Mouse (Mus musculus): ENCODE results near the gene Map7d1.

Map7d1 gene

DNA sequence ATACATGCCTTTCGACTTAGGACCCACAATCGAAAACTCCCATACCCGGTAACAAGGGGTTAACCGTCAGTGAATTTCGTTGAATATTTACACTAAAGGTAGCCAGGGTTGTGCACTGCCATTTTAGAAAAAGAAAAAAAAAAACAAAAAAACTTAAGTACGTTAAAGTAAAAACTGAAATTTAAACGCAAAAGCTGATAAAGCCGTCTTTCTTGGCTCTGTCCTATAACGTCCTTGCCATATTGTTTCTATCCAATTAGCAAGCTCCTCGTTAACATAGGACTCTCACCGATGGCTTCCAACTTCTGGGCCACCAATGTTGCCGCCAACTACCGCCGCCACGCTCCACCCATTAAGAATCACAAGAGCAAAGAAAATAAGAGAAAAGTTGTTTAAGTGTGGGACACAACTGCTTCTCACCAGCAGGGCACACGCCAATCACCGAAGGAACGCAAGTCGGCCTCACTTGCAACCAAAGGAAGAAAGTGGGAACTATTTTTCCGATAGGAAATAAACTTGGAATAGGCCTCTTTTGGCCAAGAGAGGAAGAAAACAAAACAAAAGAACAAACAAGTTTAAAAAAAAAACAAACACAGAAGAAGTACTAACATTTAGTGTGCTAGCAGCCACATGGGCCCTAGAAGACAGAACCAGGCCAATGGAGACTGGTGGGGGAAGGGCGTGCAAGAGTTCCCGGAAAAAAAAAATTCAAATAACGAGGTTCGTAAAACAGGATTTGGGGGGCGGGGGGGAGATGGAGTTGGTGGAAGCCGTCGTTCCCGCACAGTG is 54.4 kb downstream of the Map7d1 start:
- DNase-seq (ENCODE audit: low spot score): peak; percentile 43

DNA sequence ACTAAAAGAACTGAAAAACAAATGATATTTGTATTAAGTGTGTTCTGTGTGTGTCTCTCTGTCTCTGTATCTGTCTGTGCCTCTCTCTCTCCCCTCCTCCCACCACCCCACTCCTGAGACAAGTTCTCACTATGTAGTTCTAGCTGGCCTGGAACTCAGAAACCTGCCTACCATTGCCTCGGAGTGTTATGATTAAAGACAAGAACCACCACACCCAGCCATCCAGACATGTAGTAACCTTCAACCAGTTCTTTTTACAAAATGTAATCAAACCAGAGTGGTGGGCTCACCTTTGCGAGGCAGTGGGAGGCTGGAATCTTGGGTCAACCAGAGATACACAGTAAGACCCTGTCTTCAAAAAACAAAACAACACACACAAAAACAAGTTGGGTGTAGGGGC is 55.5 kb downstream of the Map7d1 start:
- DNase-seq (ENCODE audit: low spot score): no peak

GRCm38 (mm10) chr4:126200036-126200435 is 56.1 kb downstream of the Map7d1 start:
- DNase-seq (ENCODE audit: low spot score): no peak

DNA sequence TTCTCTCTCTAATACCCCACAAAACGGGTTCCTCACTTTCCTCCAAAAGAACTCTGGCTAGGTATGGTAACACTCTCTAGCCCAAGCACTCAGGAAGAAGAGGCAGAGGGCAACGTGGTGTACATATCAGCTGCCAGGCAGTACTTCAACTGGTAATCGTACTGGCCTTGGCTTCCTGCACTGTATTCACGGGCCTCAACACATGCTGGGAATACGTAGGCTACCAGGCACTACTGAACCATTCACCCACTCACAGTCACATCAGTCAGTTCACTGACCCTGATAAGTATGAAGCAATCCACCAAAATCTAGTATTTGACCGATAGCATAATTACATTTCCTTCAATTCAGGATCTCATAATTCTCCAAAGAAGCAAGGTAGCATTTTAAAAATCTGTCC is 56.6 kb downstream of the Map7d1 start:
- DNase-seq (ENCODE audit: low spot score): no peak

- no peak for DNase-seq (ENCODE audit: low spot score)
Measured at GRCm38 (mm10) chr4:126197485-126197884, 58.7 kb downstream of the Map7d1 start.

- DNase-seq (ENCODE audit: low spot score): no peak
Measured at GRCm38 (mm10) chr4:126194916-126195315, 61.2 kb downstream of the Map7d1 start.

GRCm38 (mm10) chr4:126194216-126194615 is 61.9 kb downstream of the Map7d1 start:
- DNase-seq (ENCODE audit: low spot score): no peak

- DNase-seq (ENCODE audit: low spot score): no peak
Measured at GRCm38 (mm10) chr4:126190636-126191035, 65.5 kb downstream of the Map7d1 start.

GRCm38 (mm10) chr4:126187096-126187495 is 69.0 kb downstream of the Map7d1 start:
- no peak for DNase-seq (ENCODE audit: low spot score)

GRCm38 (mm10) chr4:126183034-126183433 is 73.1 kb downstream of the Map7d1 start:
- DNase-seq (ENCODE audit: low spot score): no peak
